Mouse (Mus musculus): ENCODE measurements around the gene Sult2b1. TPM values are rescaled to one million over a fixed set of nuclear protein-coding genes. Genes with fewer than 3 reads are reported as not detected.

Gene Sult2b1
- polyA plus RNA-seq, 1 experiment from 2014 or later, result 0.72 TPM

DNA sequence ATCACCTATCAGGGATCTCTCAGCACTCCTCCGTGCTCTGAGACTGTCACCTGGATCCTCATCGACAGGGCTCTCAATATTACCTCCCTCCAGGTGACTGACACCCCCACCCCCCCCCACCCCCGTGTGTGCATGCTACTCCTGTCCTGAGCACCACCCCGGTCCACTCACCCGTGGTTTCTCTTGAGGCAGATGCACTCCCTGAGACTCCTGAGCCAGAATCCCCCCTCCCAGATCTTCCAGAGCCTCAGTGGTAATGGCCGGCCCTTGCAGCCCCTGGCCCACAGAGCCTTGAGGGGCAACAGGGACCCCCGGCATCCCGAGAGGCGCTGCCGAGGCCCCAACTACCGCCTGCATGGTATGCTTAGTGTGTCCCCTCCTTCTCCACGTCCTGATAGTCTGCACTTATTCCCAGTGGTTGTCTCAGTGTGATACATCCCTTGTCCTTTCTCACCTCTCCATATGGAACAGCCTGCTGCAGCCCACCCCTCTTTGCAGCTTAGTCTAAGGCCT, 80.9 kb downstream of the Sult2b1 start:
- Histone ChIP-seq H3K4me1 (ENCODE audit: control insufficient read depth, insufficient read depth, low read length) (peaks cover 51% of the 10 kb centered on the region), H3K27me3 (ENCODE audit: control insufficient read depth, insufficient read depth, low read length) (peaks cover 19% of the 10 kb centered on the region), H3K9me3 (replicated peaks; ENCODE audit: control insufficient read depth, low read length) (no peaks in the 10 kb centered on the region), H3K4me3 (ENCODE audit: low read length) (peak overlapping the region; percentile 52), H3K9ac (ENCODE audit: low read length) (peak overlapping the region; percentile 66), H3K4me2 (ENCODE audit: low read depth, low read length) (peak overlapping the region; percentile 99), H3K27ac (ENCODE audit: low read length) (peak overlapping the region; percentile 91), H3K36me3 (ENCODE audit: control insufficient read depth, insufficient read depth) (no peaks in the 10 kb centered on the region)
- WGBS, result 44% methylated on average over 12 of the region's 12 CpGs
- no peak for ATAC-seq (replicated peaks; ENCODE audit: extremely low read depth, insufficient read depth, low FRiP score)

DNA sequence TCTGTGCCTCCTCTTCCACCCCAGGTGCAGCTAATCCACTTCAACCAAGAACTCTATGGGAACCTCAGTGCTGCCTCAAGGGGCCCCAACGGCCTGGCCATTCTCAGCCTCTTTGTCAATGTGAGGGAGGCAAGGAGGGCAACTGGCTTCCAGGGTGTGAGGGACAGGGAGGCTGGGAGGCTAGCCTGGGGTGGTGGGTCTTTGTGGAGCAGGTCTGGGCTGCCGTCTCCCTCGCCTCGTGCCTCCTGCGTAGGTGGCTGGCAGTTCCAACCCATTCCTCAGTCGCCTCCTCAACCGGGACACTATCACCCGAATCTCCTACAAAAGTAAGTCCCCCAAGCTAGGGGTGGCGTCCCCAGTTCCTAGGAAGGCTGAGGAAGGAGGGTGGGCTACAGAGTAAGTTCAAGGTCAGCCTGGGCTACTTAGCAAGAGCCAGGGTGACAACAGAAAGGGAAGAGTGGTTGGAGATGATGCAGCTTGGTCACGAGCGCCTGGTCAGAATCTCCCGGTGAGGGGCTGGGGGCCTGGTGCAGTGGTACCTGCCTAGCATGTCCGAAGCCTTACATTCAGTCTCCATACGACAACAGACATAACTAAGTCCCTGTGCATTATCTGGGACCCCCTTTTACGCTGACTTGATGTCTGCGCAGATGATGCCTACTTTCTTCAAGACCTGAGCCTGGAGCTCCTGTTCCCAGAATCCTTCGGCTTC, 81.5 kb downstream of the Sult2b1 start:
- no peaks in the 10 kb centered on the region for H3K36me3 ChIP-seq (ENCODE audit: control insufficient read depth, insufficient read depth)
- no peak overlapping the region for H3K4me3 ChIP-seq (ENCODE audit: low read length)
- WGBS, result 85% methylated on average over 17 of the region's 17 CpGs
- H3K9ac ChIP-seq (ENCODE audit: low read length), result no peak overlapping the region
- H3K4me1 ChIP-seq (ENCODE audit: control insufficient read depth, insufficient read depth, low read length), result peaks cover 45% of the 10 kb centered on the region
- peaks cover 23% of the 10 kb centered on the region for H3K27me3 ChIP-seq (ENCODE audit: control insufficient read depth, insufficient read depth, low read length)
- H3K27ac ChIP-seq (ENCODE audit: low read length), result no peak overlapping the region
- ATAC-seq (replicated peaks; ENCODE audit: extremely low read depth, insufficient read depth, low FRiP score), result no peak
- H3K9me3 ChIP-seq (replicated peaks; ENCODE audit: control insufficient read depth, low read length), result no peaks in the 10 kb centered on the region
- 0 out of 2 replicates have a peak overlapping the region, but pooled peaks have one; percentile 99 for H3K4me2 ChIP-seq (ENCODE audit: low read depth, low read length)

DNA sequence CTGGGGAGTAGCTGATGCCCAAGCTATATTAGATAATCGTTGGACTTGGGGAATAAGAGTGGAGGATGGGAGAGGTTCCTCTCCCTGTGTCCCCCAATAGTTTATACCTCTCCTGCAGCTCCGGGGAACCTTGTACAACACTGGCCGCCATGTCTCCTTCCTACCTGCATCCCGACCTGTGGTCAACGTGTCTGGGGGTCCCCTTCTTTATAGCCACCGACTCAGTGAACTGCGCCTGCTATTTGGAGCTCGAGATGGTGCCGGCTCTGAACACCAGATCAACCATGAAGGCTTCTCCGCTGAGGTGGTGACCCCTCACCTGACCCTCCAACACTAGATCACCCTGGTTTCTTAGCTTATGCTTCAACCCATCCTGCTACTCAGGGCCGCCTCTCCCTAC, 82.2 kb downstream of the Sult2b1 start:
- Histone ChIP-seq H3K9me3 (replicated peaks; ENCODE audit: control insufficient read depth, low read length) (no peaks in the 10 kb centered on the region), H3K36me3 (ENCODE audit: control insufficient read depth, insufficient read depth) (no peaks in the 10 kb centered on the region), H3K27me3 (ENCODE audit: control insufficient read depth, insufficient read depth, low read length) (peaks cover 25% of the 10 kb centered on the region), H3K27ac (ENCODE audit: low read length) (no peak overlapping the region), H3K4me3 (ENCODE audit: low read length) (no peak overlapping the region), H3K9ac (ENCODE audit: low read length) (no peak overlapping the region), H3K4me2 (ENCODE audit: low read depth, low read length) (no peak overlapping the region), H3K4me1 (ENCODE audit: control insufficient read depth, insufficient read depth, low read length) (peaks cover 39% of the 10 kb centered on the region)
- ATAC-seq (replicated peaks; ENCODE audit: extremely low read depth, insufficient read depth, low FRiP score), result no peak
- 86% methylated on average over 11 of the region's 11 CpGs for whole genome bisulfite sequencing

DNA sequence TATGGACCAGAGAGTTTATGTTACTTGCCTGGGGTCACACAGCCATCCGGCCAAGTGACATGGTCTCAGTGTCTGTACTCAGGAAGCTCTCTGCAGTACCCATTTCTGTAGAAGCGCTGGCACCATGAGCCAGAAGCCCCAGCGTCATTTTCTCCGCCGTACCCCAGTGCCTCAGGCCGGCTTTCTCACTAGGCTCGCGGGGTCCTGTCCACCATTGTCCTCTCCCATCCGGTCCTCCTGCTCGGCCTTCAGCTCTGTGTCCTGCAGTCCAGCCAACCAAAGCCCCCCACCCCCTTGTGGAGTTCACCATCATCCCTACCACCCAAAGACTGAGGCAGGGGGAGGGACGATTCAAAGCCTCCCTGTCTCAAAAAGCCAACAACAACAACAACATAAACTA, 82.9 kb downstream of the Sult2b1 start:
- Histone ChIP-seq H3K4me3 (ENCODE audit: low read length) (no peak overlapping the region), H3K9me3 (replicated peaks; ENCODE audit: control insufficient read depth, low read length) (no peaks in the 10 kb centered on the region), H3K4me1 (ENCODE audit: control insufficient read depth, insufficient read depth, low read length) (peaks cover 35% of the 10 kb centered on the region), H3K27me3 (ENCODE audit: control insufficient read depth, insufficient read depth, low read length) (peaks cover 25% of the 10 kb centered on the region), H3K4me2 (ENCODE audit: low read depth, low read length) (peak overlapping the region; percentile 76), H3K27ac (ENCODE audit: low read length) (no peak overlapping the region), H3K9ac (ENCODE audit: low read length) (no peak overlapping the region), H3K36me3 (ENCODE audit: control insufficient read depth, insufficient read depth) (no peaks in the 10 kb centered on the region)
- WGBS, result 86% methylated on average over 11 of the region's 11 CpGs
- ATAC-seq (replicated peaks; ENCODE audit: extremely low read depth, insufficient read depth, low FRiP score), result no peak

DNA sequence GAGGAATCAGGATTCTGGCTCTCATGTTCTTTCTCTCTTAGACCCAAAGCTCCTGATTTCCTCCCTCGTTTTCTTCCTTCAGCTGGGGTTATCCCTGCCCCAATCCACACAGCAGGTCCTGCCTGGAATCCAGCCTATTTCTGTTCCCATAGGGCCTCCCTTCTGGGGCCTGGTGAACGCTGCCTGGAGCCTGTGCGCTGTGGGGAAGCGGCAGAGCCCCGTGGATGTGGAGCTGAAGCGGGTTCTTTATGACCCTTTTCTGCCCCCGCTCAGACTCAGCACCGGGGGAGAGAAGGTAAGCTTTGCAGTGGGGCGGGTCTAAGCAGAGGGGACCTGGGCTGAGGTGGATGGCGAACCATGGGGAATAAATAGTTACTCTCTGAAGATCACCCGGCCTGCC, 83.4 kb downstream of the Sult2b1 start:
- peak overlapping the region; percentile 76 for H3K4me2 ChIP-seq (ENCODE audit: low read depth, low read length)
- H3K27me3 ChIP-seq (ENCODE audit: control insufficient read depth, insufficient read depth, low read length), result peaks cover 25% of the 10 kb centered on the region
- H3K9me3 ChIP-seq (replicated peaks; ENCODE audit: control insufficient read depth, low read length), result no peaks in the 10 kb centered on the region
- H3K9ac ChIP-seq (ENCODE audit: low read length), result peak overlapping the region; percentile 58
- no peaks in the 10 kb centered on the region for H3K36me3 ChIP-seq (ENCODE audit: control insufficient read depth, insufficient read depth)
- 27% methylated on average over 11 of the region's 11 CpGs for WGBS
- H3K4me3 ChIP-seq (ENCODE audit: low read length), result peak overlapping the region; percentile 37
- no peak for ATAC-seq (replicated peaks; ENCODE audit: extremely low read depth, insufficient read depth, low FRiP score)
- peaks cover 31% of the 10 kb centered on the region for H3K4me1 ChIP-seq (ENCODE audit: control insufficient read depth, insufficient read depth, low read length)
- H3K27ac ChIP-seq (ENCODE audit: low read length), result peak overlapping the region; percentile 50; the same call in 1 of the 2 replicates

DNA sequence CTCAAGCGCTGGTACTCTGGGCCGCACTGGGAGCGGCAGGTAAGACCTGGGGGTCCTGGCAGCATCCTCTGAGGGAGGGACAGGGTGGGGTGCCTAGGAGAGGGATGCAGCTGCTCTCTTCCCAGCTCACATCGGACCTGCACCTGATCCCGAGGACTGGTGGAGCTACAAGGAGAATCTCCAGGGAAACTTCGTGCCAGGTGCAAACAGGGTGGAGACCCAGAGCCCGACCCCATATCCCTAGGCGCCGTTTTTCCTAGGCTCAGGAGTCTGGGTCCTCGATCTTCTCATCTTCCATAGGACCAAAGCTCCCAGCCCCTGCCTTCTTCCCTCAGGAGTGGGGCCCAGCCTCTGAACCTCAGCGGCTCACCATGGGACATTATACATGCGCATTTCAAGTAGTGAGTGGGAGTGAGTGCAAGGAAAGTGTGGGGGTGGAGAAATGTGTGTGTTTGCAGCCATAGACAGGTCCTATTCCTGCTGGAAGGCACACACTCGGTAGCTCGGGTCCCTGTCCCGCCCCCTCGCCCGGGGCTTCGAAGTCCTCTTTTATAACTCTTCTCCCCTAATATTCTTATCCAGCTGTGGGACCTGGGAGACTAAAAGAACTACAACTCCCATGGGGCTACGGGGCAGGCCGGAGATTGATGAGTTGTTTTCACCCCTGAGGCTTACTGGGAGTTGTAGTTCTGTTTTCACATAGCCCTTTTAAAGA, 84.0 kb downstream of the Sult2b1 start:
- H3K4me2 ChIP-seq (ENCODE audit: low read depth, low read length), result peak overlapping the region; percentile 76
- WGBS, result under 1% methylated on average over 19 of the region's 20 CpGs
- peak overlapping the region; percentile 52 for H3K9ac ChIP-seq (ENCODE audit: low read length)
- peak overlapping the region; percentile 43 for H3K4me3 ChIP-seq (ENCODE audit: low read length)
- H3K36me3 ChIP-seq (ENCODE audit: control insufficient read depth, insufficient read depth), result no peaks in the 10 kb centered on the region
- no peaks in the 10 kb centered on the region for H3K9me3 ChIP-seq (replicated peaks; ENCODE audit: control insufficient read depth, low read length)
- peaks cover 25% of the 10 kb centered on the region for H3K27me3 ChIP-seq (ENCODE audit: control insufficient read depth, insufficient read depth, low read length)
- ATAC-seq (replicated peaks; ENCODE audit: extremely low read depth, insufficient read depth, low FRiP score), result no peak
- H3K27ac ChIP-seq (ENCODE audit: low read length), result no peak overlapping the region
- H3K4me1 ChIP-seq (ENCODE audit: control insufficient read depth, insufficient read depth, low read length), result peaks cover 25% of the 10 kb centered on the region

DNA sequence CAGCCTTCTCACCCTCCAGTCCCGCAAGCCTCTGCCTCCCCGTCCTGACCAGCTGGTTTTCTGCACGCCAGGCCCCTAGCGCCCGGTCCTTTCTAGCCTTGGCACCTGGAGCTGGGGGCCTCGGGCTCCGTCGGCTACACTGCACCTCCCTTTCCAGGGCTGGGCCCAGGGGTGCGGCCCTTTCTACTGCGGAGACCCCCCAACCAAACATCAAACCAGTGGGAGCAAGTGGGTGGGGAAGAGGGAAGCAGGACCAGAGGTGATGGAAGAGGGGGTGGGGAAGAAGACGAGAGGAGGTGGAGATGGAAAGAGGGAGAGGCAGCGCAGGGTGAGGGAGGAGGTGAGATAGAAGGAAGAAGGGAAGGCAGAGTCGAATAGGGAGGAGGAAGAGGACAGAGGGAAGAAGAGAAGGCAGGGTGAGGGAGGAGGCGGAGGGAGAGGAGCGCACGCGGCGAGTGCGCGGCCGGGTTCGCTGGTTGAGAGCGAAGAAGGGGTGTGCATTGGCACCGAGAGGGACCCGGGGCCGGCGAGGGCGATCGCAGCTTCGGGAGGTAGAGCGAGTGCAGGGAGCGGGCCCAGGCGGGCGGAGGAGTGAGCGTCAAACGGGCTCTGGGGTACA, 84.8 kb downstream of the Sult2b1 start, which contains the start of gene Car11:
TSS of gene Car11 (plus strand) at position 321 of the 619 bp plus-strand sequence.
- no peak for ATAC-seq (replicated peaks; ENCODE audit: extremely low read depth, insufficient read depth, low FRiP score)
- Histone ChIP-seq H3K4me1 (ENCODE audit: control insufficient read depth, insufficient read depth, low read length) (peaks cover 24% of the 10 kb centered on the region), H3K36me3 (ENCODE audit: control insufficient read depth, insufficient read depth) (no peaks in the 10 kb centered on the region), H3K27ac (ENCODE audit: low read length) (no peak within 1 kb of the TSS), H3K4me2 (ENCODE audit: low read depth, low read length) (peak within 1 kb of the TSS; percentile 76), H3K9ac (ENCODE audit: low read length) (peak within 1 kb of the TSS; percentile 52), H3K9me3 (replicated peaks; ENCODE audit: control insufficient read depth, low read length) (no peaks in the 10 kb centered on the region), H3K4me3 (ENCODE audit: low read length) (peak within 1 kb of the TSS; percentile 43), H3K27me3 (ENCODE audit: control insufficient read depth, insufficient read depth, low read length) (peaks cover 25% of the 10 kb centered on the region)
- WGBS, result 2% methylated on average over 36 of the region's 36 CpGs

DNA sequence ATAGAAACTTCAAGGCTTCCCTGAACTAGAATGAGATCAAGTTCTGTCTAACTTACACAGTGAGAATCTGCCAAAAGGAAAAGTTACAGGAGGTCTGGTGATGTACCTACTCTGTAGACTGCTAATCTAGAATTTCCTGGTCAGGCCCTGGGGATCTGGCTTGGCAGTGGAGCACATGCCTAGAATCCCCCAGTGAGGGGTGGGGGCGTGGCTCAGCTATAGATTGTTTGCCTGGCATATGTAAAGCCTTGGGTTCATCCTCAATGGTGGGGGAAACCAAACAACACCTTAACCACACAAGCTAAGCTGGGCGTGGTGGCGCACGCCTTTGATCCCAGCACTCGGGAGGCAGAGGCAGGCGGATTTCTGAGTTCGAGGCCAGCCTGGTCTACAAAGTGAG, 86.6 kb downstream of the Sult2b1 start:
- Histone ChIP-seq H3K4me3 (ENCODE audit: low read length) (no peak overlapping the region), H3K36me3 (ENCODE audit: control insufficient read depth, insufficient read depth) (no peaks in the 10 kb centered on the region), H3K9ac (ENCODE audit: low read length) (no peak overlapping the region), H3K27me3 (ENCODE audit: control insufficient read depth, insufficient read depth, low read length) (peaks cover 25% of the 10 kb centered on the region), H3K4me2 (ENCODE audit: low read depth, low read length) (no peak overlapping the region), H3K4me1 (ENCODE audit: control insufficient read depth, insufficient read depth, low read length) (peaks cover 16% of the 10 kb centered on the region), H3K27ac (ENCODE audit: low read length) (no peak overlapping the region), H3K9me3 (replicated peaks; ENCODE audit: control insufficient read depth, low read length) (no peaks in the 10 kb centered on the region)
- WGBS, result 76% methylated on average over 6 of the region's 7 CpGs
- no peak for ATAC-seq (replicated peaks; ENCODE audit: extremely low read depth, insufficient read depth, low FRiP score)

Data from heart, embryonic 16.5 days (tissue).